Mouse (Mus musculus) embryonic fibroblast, embryonic 13.5 days (primary cell): Measurements from ENCODE around the gene Acot6.

ENCODE experiments used
- CTCF ChIP-seq: IDR thresholded peaks from 2 replicates; pipeline ENCODE4 v1.5.1; 2011; ENCODE audit warnings: mild to moderate bottlenecking, control low read depth, low read length, moderate library complexity, borderline replicate concordance; ENCODE audit not compliant: insufficient read depth
- POLR2A ChIP-seq: IDR thresholded peaks from 2 replicates; pipeline ENCODE4 v1.6.1; 2011; ENCODE audit warnings: low read depth, mild to moderate bottlenecking, control low read depth, low read length, moderate library complexity

GRCm38 (mm10) chr12:84052609-84053008, 47.8 kb upstream of the Acot6 start:
- TF ChIP-seq CTCF, result no peak
- TF ChIP-seq POLR2A, result no peak
